8 mouse cellular contexts compared by ENCODE assay signal in genomic region chr2:129129987-129130545, GRCm38 (mm10). TPM values are rescaled to one million over a fixed set of nuclear protein-coding genes. Genes with fewer than 3 reads are reported as not detected.
DNase-seq lines count a peak whose midpoint lies in the region; ATAC-seq and TF ChIP-seq lines count a peak whose summit lies in the region.

No protein-coding gene starts in this region.

- DNase-seq in right cerebral cortex, postnatal 10 days (ENCODE audit: low spot score in 2 of 2), result peak; percentile 41 to 57
- DNase-seq in right cerebral cortex, postnatal 4 days, result no peak
- no peak for DNase-seq in limb, embryonic 10.5 days (ENCODE audit: low spot score)
- peak; percentile 80 to 86 for DNase-seq in thymus, adult 18-20 months
- no peak for DNase-seq in right cerebral cortex, postnatal 36 days (ENCODE audit: low spot score in 2 of 2)

- TF ChIP-seq POLR2A in bone marrow macrophage, adult 2 months (IDR thresholded peaks at IDR 0.05; ENCODE audit: borderline replicate concordance, low read depth, low read length), result no peak

- peak overlapping the region; percentile 73 for H3K4me3 ChIP-seq in bone marrow macrophage, adult 2 months (ENCODE audit: insufficient read depth, low read length)
- peak overlapping the region; percentile 60 for H3K4me3 ChIP-seq in forebrain, embryonic 16.5 days (replicated peaks; ENCODE audit: low read length)
- H3K4me3 ChIP-seq in limb, embryonic 10.5 days, result peak overlapping the region; percentile 72
- peak overlapping the region; percentile 65 for H3K4me3 ChIP-seq in midbrain, embryonic 13.5 days (replicated peaks)

- peak overlapping the region; percentile 69 for H3K4me2 ChIP-seq in forebrain, embryonic 16.5 days (ENCODE audit: low read length)
- peak overlapping the region; percentile 84 for H3K4me2 ChIP-seq in midbrain, embryonic 13.5 days (replicated peaks)

- peak; percentile 31 for ATAC-seq in forebrain, embryonic 16.5 days
- ATAC-seq in midbrain, embryonic 13.5 days, result peak; percentile 55

- H3K9ac ChIP-seq in forebrain, embryonic 16.5 days (replicated peaks; ENCODE audit: low read depth, low read length), result peak overlapping the region; percentile 53
- peak overlapping the region; percentile 73 for H3K9ac ChIP-seq in midbrain, embryonic 13.5 days (replicated peaks)

- H3K27me3 ChIP-seq in forebrain, embryonic 16.5 days (replicated peaks; ENCODE audit: control insufficient read depth, insufficient read depth, low read length), result no peaks in the 10 kb centered on the region
- no peaks in the 10 kb centered on the region for H3K27me3 ChIP-seq in limb, embryonic 10.5 days (ENCODE audit: low read depth, poor library complexity, severe bottlenecking)
- no peaks in the 10 kb centered on the region for H3K27me3 ChIP-seq in midbrain, embryonic 13.5 days

- H3K36me3 ChIP-seq in forebrain, embryonic 16.5 days (ENCODE audit: control insufficient read depth, insufficient read depth), result peaks cover 22% of the 10 kb centered on the region
- H3K36me3 ChIP-seq in limb, embryonic 10.5 days, result peaks cover 71% of the 10 kb centered on the region
- peaks cover 46% of the 10 kb centered on the region for H3K36me3 ChIP-seq in midbrain, embryonic 13.5 days

- H3K27ac ChIP-seq in bone marrow macrophage, adult 2 months (ENCODE audit: insufficient read depth, low read depth, low read length), result peak overlapping the region; percentile 71
- peak overlapping the region; percentile 72 for H3K27ac ChIP-seq in forebrain, embryonic 16.5 days (ENCODE audit: low read length)
- peak overlapping the region; percentile 90 for H3K27ac ChIP-seq in limb, embryonic 10.5 days
- peak overlapping the region; percentile 87 for H3K27ac ChIP-seq in midbrain, embryonic 13.5 days

- TF ChIP-seq CTCF in bone marrow macrophage, adult 2 months (IDR thresholded peaks at IDR 0.05; ENCODE audit: low read depth, low read length), result no peak

- WGBS in forebrain, embryonic 16.5 days, result 30% methylated on average over 18 of the region's 18 CpGs
- WGBS in limb, embryonic 10.5 days, result 46% methylated on average over 18 of the region's 18 CpGs
- 30% methylated on average over 18 of the region's 18 CpGs for WGBS in midbrain, embryonic 13.5 days

- peaks cover 4% of the 10 kb centered on the region; the same call in 1 of the 2 replicates for H3K9me3 ChIP-seq in forebrain, embryonic 16.5 days (ENCODE audit: control insufficient read depth, low read length)
- H3K9me3 ChIP-seq in limb, embryonic 10.5 days (replicated peaks), result no peaks in the 10 kb centered on the region; the same call in 1 of the 2 replicates
- H3K9me3 ChIP-seq in midbrain, embryonic 13.5 days, result peaks cover 11% of the 10 kb centered on the region

- H3K4me1 ChIP-seq in bone marrow macrophage, adult 2 months (ENCODE audit: control insufficient read depth, insufficient read depth, low read length), result peaks cover 14% of the 10 kb centered on the region
- peaks cover 14% of the 10 kb centered on the region for H3K4me1 ChIP-seq in forebrain, embryonic 16.5 days (replicated peaks; ENCODE audit: control insufficient read depth, insufficient read depth, low read length)
- H3K4me1 ChIP-seq in limb, embryonic 10.5 days, result peaks cover 17% of the 10 kb centered on the region
- H3K4me1 ChIP-seq in midbrain, embryonic 13.5 days (replicated peaks), result peaks cover 23% of the 10 kb centered on the region

RNA-seq across cellular contexts. Expression of gene Chchd5, which starts 0.6 kb away (rescaled TPM):
- polyA plus RNA-seq in bone marrow macrophage, adult 2 months (2012; ENCODE audit: insufficient read depth, insufficient read length, missing spikeins), result 15.3 and 20.0 TPM in 2 replicates
- polyA plus RNA-seq in forebrain, embryonic 16.5 days (2015; fragmentation: Nextera tagmentation; extraction: Ambion mirVana), result 20.1 and 23.5 TPM in 2 replicates
- 26.6 and 28.9 TPM in 2 replicates for polyA plus RNA-seq in limb, embryonic 10.5 days (2016; fragmentation: Nextera tagmentation; extraction: Ambion mirVana)
- 29.2 and 30.4 TPM in 2 replicates for polyA plus RNA-seq in midbrain, embryonic 13.5 days (2015; fragmentation: Nextera tagmentation; extraction: Ambion mirVana)

RNA-seq across cellular contexts. Expression of gene Polr1b, which starts 29.3 kb away (rescaled TPM):
- 6.8 and 8.3 TPM in 2 replicates for polyA plus RNA-seq in bone marrow macrophage, adult 2 months (2012; ENCODE audit: insufficient read depth, insufficient read length, missing spikeins)
- polyA plus RNA-seq in forebrain, embryonic 16.5 days (2015; fragmentation: Nextera tagmentation; extraction: Ambion mirVana), result 18.6 and 19.1 TPM in 2 replicates
- 48.8 and 53.4 TPM in 2 replicates for polyA plus RNA-seq in limb, embryonic 10.5 days (2016; fragmentation: Nextera tagmentation; extraction: Ambion mirVana)
- 18.3 and 20.2 TPM in 2 replicates for polyA plus RNA-seq in midbrain, embryonic 13.5 days (2015; fragmentation: Nextera tagmentation; extraction: Ambion mirVana)

Comparison
In these comparisons a context has a peak if more than half of its experiments do, and no peak if none do; other contexts are left out.
1. DNase-seq: peak in right cerebral cortex, postnatal 10 days (2 of 2) and thymus, adult 18-20 months (2 of 2); none in right cerebral cortex, postnatal 4 days (single experiment), limb, embryonic 10.5 days (single experiment) and right cerebral cortex, postnatal 36 days (0 of 2).
2. Peak in every context shown above with its lines, with median percentiles within 50 percentile points of each other: H3K27ac ChIP-seq and H3K4me3 ChIP-seq.